Mouse (Mus musculus): Measurements from ENCODE around the gene Dcbld1. TPM values are rescaled to one million over a fixed set of nuclear protein-coding genes. Genes with fewer than 3 reads are reported as not detected.

Gene Dcbld1
- polyA plus RNA-seq (2015; fragmentation: Nextera tagmentation; extraction: Ambion mirVana): 4.4 TPM in 2 replicates

DNA sequence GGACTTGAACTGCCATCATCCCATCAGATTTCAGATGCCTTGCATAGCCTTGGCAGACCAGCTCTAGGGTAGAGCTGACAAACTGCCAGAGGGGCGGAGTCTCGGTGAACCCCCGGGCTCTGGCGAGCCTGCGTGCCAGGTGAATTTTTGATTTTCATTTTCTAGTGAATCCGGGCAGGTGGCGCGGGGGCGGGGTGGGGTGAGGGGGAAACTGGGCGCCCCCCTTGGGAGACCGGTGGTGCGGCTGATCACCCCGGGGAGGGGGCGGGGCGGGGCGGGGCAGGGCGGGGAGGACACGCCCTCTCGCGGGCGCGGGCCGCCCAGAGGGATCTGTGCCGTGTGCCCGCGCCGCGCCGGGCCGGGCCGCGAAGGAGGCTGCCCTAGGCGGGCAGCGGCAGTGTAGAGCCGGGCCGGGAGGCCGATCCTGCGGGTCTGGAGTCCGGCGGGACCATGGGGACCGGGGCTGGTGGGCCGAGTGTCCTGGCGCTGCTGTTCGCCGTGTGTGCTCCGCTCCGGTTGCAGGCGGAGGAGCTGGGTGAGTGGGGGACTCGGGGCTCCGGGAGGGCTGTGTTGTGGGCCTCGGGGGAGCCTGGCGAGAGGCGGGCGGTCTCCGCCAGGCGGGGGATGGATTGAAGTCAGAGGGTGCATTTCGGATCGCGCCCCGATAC is at the start of gene Dcbld1:
Gene Dcbld1 (plus strand): TSS at position 319 of the 668 bp plus-strand sequence.
- under 1% methylated on average over 58 of the region's 60 CpGs for WGBS (ENCODE audit: insufficient replicate concordance)
- peaks cover 20% of the 10 kb centered on the region for H3K4me1 ChIP-seq (replicated peaks)
- peak within 1 kb of the TSS; percentile 45 for H3K27ac ChIP-seq (replicated peaks)
- no peaks in the 10 kb centered on the region for H3K9me3 ChIP-seq (replicated peaks)
- ATAC-seq (ENCODE audit: insufficient read depth): peak; percentile 86
- peak within 1 kb of the TSS; percentile 61 for H3K9ac ChIP-seq
- peak within 1 kb of the TSS; percentile 86 for H3K4me2 ChIP-seq
- peaks cover 34% of the 10 kb centered on the region for H3K27me3 ChIP-seq
- H3K4me3 ChIP-seq (replicated peaks): peak within 1 kb of the TSS; percentile 65
- no peaks in the 10 kb centered on the region for H3K36me3 ChIP-seq (replicated peaks)

DNA sequence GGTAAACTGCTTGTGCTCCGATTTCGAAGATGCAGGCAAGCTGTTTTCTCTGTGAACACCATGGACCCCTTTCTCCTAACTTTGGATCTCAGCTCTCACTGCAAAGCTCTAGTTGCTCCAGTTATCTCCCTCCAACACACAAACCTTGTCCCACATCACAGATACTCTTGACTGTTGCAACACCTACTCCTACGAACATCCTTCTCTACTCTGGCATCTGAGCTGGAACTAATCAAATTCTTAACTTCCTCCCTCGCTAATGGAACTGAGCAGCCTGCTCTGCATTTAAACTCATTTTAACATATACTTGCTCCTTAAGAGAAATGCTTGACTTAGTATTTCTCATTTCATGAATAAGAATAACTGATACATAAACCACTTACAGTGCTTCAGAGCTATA is 47.5 kb upstream of the Dcbld1 start:
- Histone ChIP-seq H3K4me2 (no peak overlapping the region), H3K9me3 (replicated peaks) (no peaks in the 10 kb centered on the region), H3K4me1 (replicated peaks) (no peaks in the 10 kb centered on the region), H3K9ac (no peak overlapping the region), H3K27me3 (no peaks in the 10 kb centered on the region), H3K4me3 (replicated peaks) (no peak overlapping the region), H3K36me3 (replicated peaks) (no peaks in the 10 kb centered on the region), H3K27ac (replicated peaks) (no peak overlapping the region)
- no peak for ATAC-seq (ENCODE audit: insufficient read depth)
- 71% methylated on average over 4 of the region's 4 CpGs for WGBS (ENCODE audit: insufficient replicate concordance)

GRCm38 (mm10) chr10:52194957-52195852 is 38.2 kb upstream of the Dcbld1 start, which contains the start of gene Ros1:
Gene Ros1 (minus strand): TSS chr10:52195244.
- Histone ChIP-seq H3K4me3 (replicated peaks) (no peak within 1 kb of the TSS), H3K27me3 (no peaks in the 10 kb centered on the region), H3K4me2 (no peak within 1 kb of the TSS), H3K9ac (no peak within 1 kb of the TSS), H3K27ac (replicated peaks) (no peak within 1 kb of the TSS), H3K36me3 (replicated peaks) (no peaks in the 10 kb centered on the region), H3K9me3 (replicated peaks) (no peaks in the 10 kb centered on the region), H3K4me1 (replicated peaks) (no peaks in the 10 kb centered on the region)
- ATAC-seq (ENCODE audit: insufficient read depth): no peak
- 49% methylated on average over 7 of the region's 7 CpGs for WGBS (ENCODE audit: insufficient replicate concordance)

GRCm38 (mm10) chr10:52204006-52204405 is 29.4 kb upstream of the Dcbld1 start:
- Histone ChIP-seq H3K4me3 (replicated peaks) (no peak overlapping the region), H3K4me1 (replicated peaks) (no peaks in the 10 kb centered on the region), H3K9me3 (replicated peaks) (no peaks in the 10 kb centered on the region), H3K4me2 (no peak overlapping the region), H3K9ac (no peak overlapping the region), H3K27ac (replicated peaks) (no peak overlapping the region), H3K36me3 (replicated peaks) (no peaks in the 10 kb centered on the region), H3K27me3 (no peaks in the 10 kb centered on the region)
- 51% methylated on average over 2 of the region's 2 CpGs for WGBS (ENCODE audit: insufficient replicate concordance)
- ATAC-seq (ENCODE audit: insufficient read depth): no peak

- WGBS (ENCODE audit: insufficient replicate concordance): 12% methylated on average over 2 of the region's 2 CpGs
- Histone ChIP-seq H3K27ac (replicated peaks) (no peak overlapping the region), H3K27me3 (no peaks in the 10 kb centered on the region), H3K9ac (no peak overlapping the region), H3K9me3 (replicated peaks) (no peaks in the 10 kb centered on the region), H3K4me3 (replicated peaks) (no peak overlapping the region), H3K4me2 (no peak overlapping the region), H3K4me1 (replicated peaks) (no peaks in the 10 kb centered on the region; the same call in 1 of the 2 replicates), H3K36me3 (replicated peaks) (no peaks in the 10 kb centered on the region)
- ATAC-seq (ENCODE audit: insufficient read depth): no peak
Measured at GRCm38 (mm10) chr10:52215267-52215818, 18.1 kb upstream of the Dcbld1 start.

GRCm38 (mm10) chr10:52216797-52217563 is 16.4 kb upstream of the Dcbld1 start:
- WGBS (ENCODE audit: insufficient replicate concordance): 19% methylated on average over 7 of the region's 7 CpGs
- H3K4me3 ChIP-seq (replicated peaks): no peak overlapping the region
- no peak for ATAC-seq (ENCODE audit: insufficient read depth)
- H3K27ac ChIP-seq (replicated peaks): no peak overlapping the region
- no peaks in the 10 kb centered on the region for H3K27me3 ChIP-seq
- H3K9me3 ChIP-seq (replicated peaks): no peaks in the 10 kb centered on the region
- no peaks in the 10 kb centered on the region for H3K36me3 ChIP-seq (replicated peaks)
- H3K9ac ChIP-seq: no peak overlapping the region
- no peaks in the 10 kb centered on the region; the same call in 1 of the 2 replicates for H3K4me1 ChIP-seq (replicated peaks)
- H3K4me2 ChIP-seq: no peak overlapping the region

DNA sequence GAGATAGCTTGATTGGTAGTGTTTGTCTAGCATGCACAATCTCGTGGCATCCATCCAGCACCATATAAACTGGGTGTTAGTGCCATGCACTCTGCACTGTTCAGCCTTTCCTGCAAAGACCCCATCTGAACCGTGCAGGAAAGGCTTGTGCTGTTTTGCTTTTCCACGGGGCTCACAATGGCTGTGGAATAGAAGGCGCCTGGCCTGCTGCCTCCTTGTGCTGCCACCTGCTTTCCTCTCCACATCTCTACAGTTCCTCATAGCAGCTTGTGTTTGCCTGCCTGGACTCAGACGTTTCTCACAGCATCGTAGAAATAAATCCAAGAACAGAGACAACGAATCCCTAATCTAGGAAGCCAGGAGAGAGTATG is 15.9 kb upstream of the Dcbld1 start:
- ATAC-seq (ENCODE audit: insufficient read depth): no peak
- no peaks in the 10 kb centered on the region for H3K27me3 ChIP-seq
- H3K4me1 ChIP-seq (replicated peaks): no peaks in the 10 kb centered on the region; the same call in 1 of the 2 replicates
- H3K4me3 ChIP-seq (replicated peaks): no peak overlapping the region
- no peak overlapping the region for H3K4me2 ChIP-seq
- H3K36me3 ChIP-seq (replicated peaks): no peaks in the 10 kb centered on the region
- WGBS (ENCODE audit: insufficient replicate concordance): 40% methylated on average over 7 of the region's 7 CpGs
- no peaks in the 10 kb centered on the region for H3K9me3 ChIP-seq (replicated peaks)
- no peak overlapping the region for H3K9ac ChIP-seq
- H3K27ac ChIP-seq (replicated peaks): no peak overlapping the region

DNA sequence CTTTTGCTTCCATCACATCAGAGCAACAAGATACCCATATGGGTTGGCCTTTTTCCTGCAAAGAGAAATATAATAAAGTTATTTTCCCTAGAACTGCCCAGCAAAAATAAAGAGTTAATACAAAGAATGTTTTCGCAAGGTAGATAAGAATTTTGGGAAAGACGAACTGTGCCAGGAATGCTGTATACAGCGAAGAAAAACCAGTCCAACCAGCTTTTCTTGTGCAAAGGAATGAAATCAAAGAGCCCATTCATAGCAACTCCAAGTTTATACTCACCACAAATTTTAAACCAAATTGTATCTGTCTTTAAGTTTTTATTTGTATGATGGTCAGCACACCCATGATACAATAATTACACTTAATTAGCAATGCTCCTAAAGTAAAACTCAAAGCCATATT is 13.8 kb upstream of the Dcbld1 start:
- ATAC-seq (ENCODE audit: insufficient read depth): no peak
- Histone ChIP-seq H3K4me3 (replicated peaks) (no peak overlapping the region), H3K4me1 (replicated peaks) (no peaks in the 10 kb centered on the region; the same call in 1 of the 2 replicates), H3K9me3 (replicated peaks) (no peaks in the 10 kb centered on the region), H3K9ac (no peak overlapping the region), H3K36me3 (replicated peaks) (no peaks in the 10 kb centered on the region), H3K4me2 (no peak overlapping the region), H3K27ac (replicated peaks) (no peak overlapping the region), H3K27me3 (no peaks in the 10 kb centered on the region)
- WGBS (ENCODE audit: insufficient replicate concordance): 60% methylated on average over 3 of the region's 3 CpGs

- WGBS (ENCODE audit: insufficient replicate concordance): 9% methylated on average over 21 of the region's 21 CpGs
- peak overlapping the region; percentile 86 for H3K4me2 ChIP-seq
- peaks cover 34% of the 10 kb centered on the region for H3K27me3 ChIP-seq
- peak overlapping the region; percentile 65 for H3K4me3 ChIP-seq (replicated peaks)
- peaks cover 20% of the 10 kb centered on the region for H3K4me1 ChIP-seq (replicated peaks)
- H3K9me3 ChIP-seq (replicated peaks): no peaks in the 10 kb centered on the region
- H3K9ac ChIP-seq: no peak overlapping the region
- H3K36me3 ChIP-seq (replicated peaks): no peaks in the 10 kb centered on the region
- ATAC-seq (ENCODE audit: insufficient read depth): no peak
- H3K27ac ChIP-seq (replicated peaks): peak overlapping the region; percentile 35
Measured at GRCm38 (mm10) chr10:52232196-52233176, 933 bp upstream of the Dcbld1 start.

All from liver, embryonic 15.5 days (tissue).